In genomic region chr1:91874633-91875032, GRCm38 (mm10) we compare ENCODE assay signal across 8 mouse cellular contexts.
DNase-seq lines count a peak whose midpoint lies in the region; ATAC-seq and TF ChIP-seq lines count a peak whose summit lies in the region.

No protein-coding gene starts in this region.

- no peak overlapping the region for H3K4me3 ChIP-seq in MEL (ENCODE audit: control insufficient read depth in 1 of 2, insufficient read depth in 1 of 2, low read depth in 2 of 2, low read length in 2 of 2)
- no peak overlapping the region for H3K4me3 ChIP-seq in kidney, embryonic 15.5 days (replicated peaks)
- H3K4me3 ChIP-seq in lung, embryonic 16.5 days (ENCODE audit: low read length) = no peak overlapping the region

- H3K9me3 ChIP-seq in MEL (replicated peaks; ENCODE audit: insufficient read depth, low read length) = no peaks in the 10 kb centered on the region
- H3K9me3 ChIP-seq in kidney, embryonic 15.5 days (replicated peaks) = no peaks in the 10 kb centered on the region
- H3K9me3 ChIP-seq in lung, embryonic 16.5 days (ENCODE audit: control insufficient read depth, low read length) = no peaks in the 10 kb centered on the region

- no peaks in the 10 kb centered on the region for H3K4me1 ChIP-seq in MEL (ENCODE audit: control insufficient read depth in 1 of 2, insufficient read depth in 2 of 2, low read length in 2 of 2)
- peaks cover 68% of the 10 kb centered on the region for H3K4me1 ChIP-seq in kidney, embryonic 15.5 days
- peaks cover 19% of the 10 kb centered on the region for H3K4me1 ChIP-seq in lung, embryonic 16.5 days (replicated peaks; ENCODE audit: control insufficient read depth, insufficient read depth, low read length)

- no peak for ATAC-seq in CD4-positive, CD25-positive, alpha-beta regulatory T cell, adult 4 months
- ATAC-seq in kidney, embryonic 15.5 days (replicated peaks; ENCODE audit: low FRiP score) = 0 out of 2 replicates have a peak, but pooled peaks have one; percentile 4
- peak; percentile 31; the same call in 1 of the 2 replicates for ATAC-seq in lung, embryonic 16.5 days (ENCODE audit: low read depth)

- no peaks in the 10 kb centered on the region for H3K27me3 ChIP-seq in MEL (ENCODE audit: control insufficient read depth in 1 of 2, insufficient read depth in 2 of 2, low read length in 2 of 2)
- H3K27me3 ChIP-seq in kidney, embryonic 15.5 days = peaks cover 41% of the 10 kb centered on the region
- no peaks in the 10 kb centered on the region for H3K27me3 ChIP-seq in lung, embryonic 16.5 days (ENCODE audit: control insufficient read depth, insufficient read depth, low read depth, low read length)

- no peaks in the 10 kb centered on the region for H3K36me3 ChIP-seq in MEL (ENCODE audit: control insufficient read depth in 1 of 2, insufficient read depth in 2 of 2, low read length in 2 of 2)
- no peaks in the 10 kb centered on the region for H3K36me3 ChIP-seq in kidney, embryonic 15.5 days
- H3K36me3 ChIP-seq in lung, embryonic 16.5 days (ENCODE audit: control insufficient read depth, insufficient read depth, low read length) = no peaks in the 10 kb centered on the region

- peak; percentile 31 for DNase-seq in CD4-positive, CD25-positive, alpha-beta regulatory T cell, adult 2 months (ENCODE audit: low read depth, low spot score)
- DNase-seq in MEL (ENCODE audit: low read depth, low spot score) = peak; percentile 6
- DNase-seq in cerebellum, adult 9-10 months = peak; percentile 64
- DNase-seq in gastrocnemius, postnatal 36 days = peak; percentile 70 to 72
- peak; percentile 61 for DNase-seq in skeletal muscle tissue, adult 2 months (ENCODE audit: low read depth, low spot score)

- TF ChIP-seq EP300 in MEL (IDR thresholded peaks at IDR 0.05; ENCODE audit: low read depth in 1 of 2, low read length in 2 of 2) = no peak

- intact Hi-C loops in gastrocnemius, postnatal 36 days (cut with DNase I) = loop anchor here (5.0 to 10.0 kb wide), 3 partner anchors 270 to 352 kb away; no protein-coding TSS in a partner anchor

- H3K4me2 ChIP-seq in kidney, embryonic 15.5 days = no peak overlapping the region
- H3K4me2 ChIP-seq in lung, embryonic 16.5 days (ENCODE audit: low read depth, low read length) = no peak overlapping the region

- H3K27ac ChIP-seq in MEL (ENCODE audit: control insufficient read depth, low read depth, low read length) = no peak overlapping the region
- H3K27ac ChIP-seq in kidney, embryonic 15.5 days = no peak overlapping the region
- H3K27ac ChIP-seq in lung, embryonic 16.5 days (ENCODE audit: low read length) = no peak overlapping the region

- peak; percentile 32 for TF ChIP-seq RAD21 in MEL (IDR thresholded peaks at IDR 0.05; ENCODE audit: low read depth, low read length)

- TF ChIP-seq CTCF in MEL (IDR thresholded peaks at IDR 0.05 in 2 of 3, conservative IDR thresholded peaks at IDR 0.05 in 1 of 3; ENCODE audit: control insufficient read depth in 1 of 3, insufficient read depth in 1 of 3, low read depth in 2 of 3, low read length in 3 of 3, poor library complexity in 1 of 3, severe bottlenecking in 1 of 3) = peak; percentile 53 to 68 (median 62)

- H3K9ac ChIP-seq in MEL (ENCODE audit: control insufficient read depth, low read depth, low read length, poor library complexity, severe bottlenecking) = no peak overlapping the region
- H3K9ac ChIP-seq in kidney, embryonic 15.5 days = no peak overlapping the region
- H3K9ac ChIP-seq in lung, embryonic 16.5 days (ENCODE audit: low read length) = no peak overlapping the region

- WGBS in kidney, embryonic 15.5 days = 10% methylated on average over 2 of the region's 2 CpGs
- WGBS in lung, embryonic 16.5 days = 8% methylated on average over 2 of the region's 2 CpGs

- no peak for TF ChIP-seq POLR2A in MEL (IDR thresholded peaks at IDR 0.05; ENCODE audit: control insufficient read depth in 1 of 2, insufficient read depth in 1 of 2, low read depth in 1 of 2, low read length in 2 of 2, poor library complexity in 1 of 2)

- no peaks in the 10 kb centered on the region for H3K79me2 ChIP-seq in MEL (ENCODE audit: control insufficient read depth, insufficient read depth, low read length, poor library complexity)

TF ChIP-seq in MEL, 35 proteins besides CTCF, POLR2A, EP300 and RAD21:
- TF ChIP-seq USF1 (IDR thresholded peaks at IDR 0.05; ENCODE audit: low read depth, low read length) (peak; percentile 62), E2F4 (IDR thresholded peaks at IDR 0.05; ENCODE audit: borderline replicate concordance, low read depth, low read length) (no peak), SMC3 (IDR thresholded peaks at IDR 0.05; ENCODE audit: low read depth, low read length) (peak; percentile 68), JUND (IDR thresholded peaks at IDR 0.05; ENCODE audit: low read depth, low read length) (no peak), TCF12 (IDR thresholded peaks at IDR 0.05; ENCODE audit: low read depth, low read length) (no peak), MEF2A (IDR thresholded peaks at IDR 0.05; ENCODE audit: extremely low read depth, insufficient replicate concordance, low read depth, low read length, poor library complexity, severe bottlenecking) (no peak), ZC3H11A (IDR thresholded peaks at IDR 0.05; ENCODE audit: low read depth, low read length) (0 out of 2 replicates have a peak, but pooled peaks have one; percentile 9)

Comparison
In these comparisons a context has a peak if more than half of its experiments do, and no peak if none do; other contexts are left out.
1. DNase-seq: peak in every context shown above with its lines; median percentile 71 in gastrocnemius, postnatal 36 days; 64 in cerebellum, adult 9-10 months; 61 in skeletal muscle tissue, adult 2 months; 31 in CD4-positive, CD25-positive, alpha-beta regulatory T cell, adult 2 months; 6 in MEL.